Mouse (Mus musculus) sigmoid colon, adult 10 weeks (tissue): ENCODE data around the gene Dspp. TPM values are rescaled to one million over a fixed set of nuclear protein-coding genes. Genes with fewer than 3 reads are reported as not detected.

ENCODE experiments used
- polyA plus RNA-seq: library from polyadenylated mRNA; stranded (reverse); fragments of 350-450 nt; fragmentation: Illumina TruSeq; extraction: RNeasy Lipid Tissue Mini Kit (QIAGEN cat#74804); gene quantifications from one replicate; pipeline ENCODE4 v1.2.3, GENCODE M21; 2014; ENCODE audit warnings: low read depth, low replicate concordance

Dspp gene
- polyA plus RNA-seq = not detected

GRCm38 (mm10) chr5:104170412-104170811 is at the start of gene Dspp:
Gene Dspp, plus strand, starts transcription at chr5:104170712.

DNA sequence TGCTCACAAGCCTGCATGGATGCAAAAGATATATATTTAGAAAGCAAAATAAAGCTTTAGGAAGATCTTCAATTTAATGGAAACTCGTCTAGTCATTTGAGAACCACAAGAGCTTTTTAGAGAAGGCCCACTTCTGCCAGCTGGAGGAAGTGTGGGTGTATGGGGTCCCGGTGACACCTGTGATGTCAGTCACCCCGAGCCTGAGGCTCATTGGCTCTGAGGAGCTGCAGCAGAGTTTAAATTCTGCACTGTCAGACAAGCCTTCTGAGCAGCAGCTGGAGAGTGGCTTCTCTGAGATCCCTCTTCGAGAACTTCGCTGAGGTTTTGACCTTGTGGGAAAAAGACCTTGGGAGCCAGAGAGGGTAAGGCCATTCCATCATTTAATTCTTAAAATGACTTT is 31.8 kb downstream of the Dspp start, which contains the start of gene Dmp1:
Dmp1 (plus strand) TSS at position 263 of the 400 bp plus-strand sequence.

Other genes with a start within 250 kb of the Dspp start
- gene Hsd17b13, start 193.3 kb upstream of the Dspp start, polyA plus RNA-seq = 12.5 TPM
- 157 TPM for gene Hsd17b11, start 148.8 kb upstream of the Dspp start, polyA plus RNA-seq
- 8.6 TPM for gene Nudt9, start 124.4 kb upstream of the Dspp start, polyA plus RNA-seq
- not detected for gene Gm17660, start 93.1 kb upstream of the Dspp start, polyA plus RNA-seq
- 307 TPM for gene Sparcl1, start 57.0 kb upstream of the Dspp start, polyA plus RNA-seq
- 0.28 TPM for gene Dmp1, start 31.9 kb downstream of the Dspp start, polyA plus RNA-seq
- not detected for gene Ibsp, start 128.5 kb downstream of the Dspp start, polyA plus RNA-seq
- gene Mepe, start 154.6 kb downstream of the Dspp start, polyA plus RNA-seq = not detected